In the genomic region with DNA sequence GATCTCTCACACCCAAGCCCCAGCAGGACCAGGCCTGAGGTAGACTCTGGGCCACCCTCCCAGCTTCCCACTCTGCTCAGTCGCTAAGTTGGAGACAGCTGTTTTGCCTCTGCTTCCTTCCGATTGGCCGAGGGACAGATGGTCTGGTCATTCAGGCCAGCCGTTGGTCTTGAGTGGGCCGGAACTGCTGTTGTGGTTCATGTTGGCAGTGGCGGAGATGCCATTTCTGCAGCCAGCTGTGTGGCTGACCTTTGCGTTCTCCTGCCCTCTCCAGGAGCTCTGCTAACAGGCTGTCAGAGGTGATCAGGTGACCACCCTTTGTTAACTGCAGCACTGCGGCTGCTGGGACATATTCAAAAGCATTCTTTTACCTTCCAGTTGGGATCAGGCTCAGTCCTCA, we compare ENCODE assay signal across 21 mouse cellular contexts. TPM values are rescaled to one million over a fixed set of nuclear protein-coding genes. Genes with fewer than 3 reads are reported as not detected.
"Had no signal": no experiment of that assay in that cellular context is flagged by ENCODE, and none has a peak within 500 bp of the region (broad histone marks: within the 10 kb centered on the region; RNA-seq: fewer than 3 reads in every experiment).

No protein-coding gene starts in this region.

- H3K27ac ChIP-seq: lung, embryonic 15.5 days; macrophage; midbrain, embryonic 12.5 days; stomach, embryonic 15.5 days; stomach, postnatal 0 days had no signal

- ATAC-seq: liver, postnatal 0 days; lung, postnatal 0 days; midbrain, embryonic 16.5 days had no signal

- H3K36me3 ChIP-seq: lung, embryonic 15.5 days; stomach, embryonic 15.5 days had no signal

- DNase-seq: liver, postnatal 0 days; lung, adult 2 months; lung, postnatal 14 days; lung, postnatal 36 days; midbrain, embryonic 14.5 days; right cerebral cortex, postnatal 14 days; thymus, adult 2 months; thymus, postnatal 25 days; thymus, postnatal 4 days had no signal

- H3K27me3 ChIP-seq: lung, embryonic 15.5 days; midbrain, embryonic 12.5 days; neural tube, embryonic 12.5 days; stomach, embryonic 15.5 days had no signal

- H3K4me3 ChIP-seq: lung, embryonic 15.5 days; midbrain, embryonic 10.5 days; midbrain, embryonic 12.5 days; neural tube, embryonic 12.5 days; stomach, embryonic 15.5 days had no signal

- H3K4me2 ChIP-seq: lung, embryonic 15.5 days; midbrain, embryonic 12.5 days; neural tube, embryonic 12.5 days; stomach, embryonic 15.5 days had no signal

RNA-seq across cellular contexts. Expression of a gene that starts 20.0 kb away (rescaled TPM):
- total RNA-seq: megakaryocyte progenitor cell, adult 5-6 weeks; megakaryocyte-erythroid progenitor cell, adult 5-6 weeks; neutrophil, adult 5-6 weeks had no signal
- polyA plus RNA-seq: macrophage had no signal
